Mouse (Mus musculus): ENCODE results near the gene Gmcl1.

Gmcl1 gene

DNA sequence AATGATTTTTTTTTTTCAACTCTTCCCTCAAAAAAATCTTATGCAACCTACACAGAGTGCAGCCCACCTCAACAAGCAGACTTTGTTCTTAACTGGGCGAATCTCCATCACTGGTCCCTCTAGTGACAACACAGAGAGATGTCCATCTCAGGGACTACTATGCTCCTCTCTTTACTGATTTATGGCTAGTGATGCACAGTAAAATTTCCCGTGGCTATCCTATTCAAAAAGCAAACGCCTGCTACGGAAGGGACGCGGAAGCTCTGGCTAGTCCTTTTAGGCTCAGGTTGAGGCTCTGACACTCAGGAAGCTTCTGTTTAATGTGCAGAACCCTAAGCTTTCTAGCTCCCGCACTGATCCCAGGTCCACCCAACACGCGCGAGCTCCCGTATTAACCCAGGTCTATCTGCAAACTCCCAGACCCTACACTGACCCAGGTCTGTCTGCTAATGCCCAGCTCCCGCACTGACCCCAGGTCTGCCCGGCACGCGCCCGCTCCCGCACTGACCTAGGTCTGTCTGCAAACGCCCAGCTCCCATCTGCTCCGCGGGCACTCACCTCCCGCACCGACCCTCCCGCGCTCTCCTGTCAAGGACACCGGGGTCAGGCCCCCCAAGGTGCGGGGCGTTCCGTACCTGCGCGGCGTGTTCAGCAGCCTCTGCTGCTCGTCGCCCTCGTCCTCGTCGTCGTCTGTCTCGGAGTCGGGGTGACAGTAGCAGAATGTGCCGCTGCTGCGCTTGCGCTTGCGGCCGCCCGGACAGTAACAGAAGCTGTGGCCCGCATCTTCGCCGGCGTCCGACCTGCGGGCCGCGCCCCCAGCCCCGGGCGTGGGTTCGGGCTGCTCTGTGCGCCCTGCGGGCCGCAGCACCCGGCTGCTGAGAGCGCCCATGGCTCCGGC, 658 bp downstream of the Gmcl1 start:
- DNase-seq: peak; percentile 4 to 48

DNA sequence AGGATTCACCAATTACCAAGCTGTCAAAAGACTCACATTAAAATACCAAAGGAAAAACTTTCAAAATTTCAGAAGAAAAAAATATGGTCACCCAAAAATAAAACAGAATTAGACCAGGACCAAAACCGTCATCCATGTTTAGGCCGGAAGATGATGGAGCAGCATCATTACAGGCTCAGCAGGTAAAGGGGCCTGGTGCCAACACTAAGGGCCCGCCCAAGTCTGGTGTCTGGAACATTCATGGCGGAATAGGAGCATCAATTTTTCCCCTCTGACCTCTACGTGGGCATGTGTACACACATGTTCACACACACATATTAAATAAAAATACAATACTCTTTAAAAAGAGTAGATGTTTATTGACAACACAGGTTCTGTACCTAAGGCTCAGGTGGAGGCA, 4.5 kb downstream of the Gmcl1 start:
- no peak for DNase-seq

DNA sequence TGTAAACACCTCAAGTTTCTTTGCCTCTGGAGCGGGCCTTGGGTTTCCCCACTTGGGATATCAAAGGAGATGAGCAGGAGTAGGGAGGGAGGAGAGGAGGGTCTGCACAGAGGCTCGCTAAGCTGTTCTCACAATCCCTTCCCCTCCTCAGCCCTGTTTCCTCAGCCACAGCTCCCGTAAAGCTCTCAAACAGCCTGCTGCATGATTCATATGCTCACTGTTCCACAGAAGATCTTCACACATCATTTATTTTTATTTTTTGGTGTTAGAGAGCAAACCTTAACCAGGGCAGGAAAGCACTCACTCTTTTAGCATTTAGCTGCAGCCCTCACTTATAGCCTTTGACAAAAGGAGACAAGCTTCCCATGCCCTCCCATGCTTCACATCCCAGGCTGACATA, 11.2 kb downstream of the Gmcl1 start:
- no peak for DNase-seq

DNA sequence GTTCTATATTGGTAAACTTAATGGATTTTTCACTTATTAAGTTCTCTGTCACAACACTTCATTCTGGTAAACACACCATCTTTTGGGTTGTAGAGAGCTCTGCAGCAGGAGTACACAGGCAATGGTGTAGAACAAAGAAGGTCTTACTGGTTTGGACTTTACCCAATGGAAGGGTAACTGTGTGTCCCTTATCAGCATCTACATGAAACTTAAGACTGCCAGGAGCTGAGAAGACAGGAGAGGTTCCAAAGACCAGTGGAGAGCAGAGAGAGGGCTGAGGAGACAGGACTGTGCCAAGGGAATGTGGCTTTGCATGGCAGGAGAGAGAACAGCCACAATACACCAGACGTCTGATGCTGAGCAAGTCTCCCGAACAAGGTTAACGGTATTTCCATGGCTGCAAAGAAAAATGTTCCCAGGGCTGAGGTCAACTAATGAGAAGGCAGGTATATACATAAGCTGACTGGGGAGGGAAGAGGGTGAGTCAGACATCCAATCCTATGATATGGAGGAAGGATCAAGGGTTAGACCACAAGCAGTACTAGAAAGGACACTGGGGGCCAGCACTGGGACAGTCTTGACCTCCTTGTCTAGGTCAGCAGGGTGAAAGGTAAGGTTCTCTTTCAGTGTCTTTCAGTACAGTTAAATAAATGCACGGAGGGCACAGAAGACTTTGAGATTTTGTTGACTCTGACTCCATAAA, 25.0 kb downstream of the Gmcl1 start:
- no peak for DNase-seq

DNA sequence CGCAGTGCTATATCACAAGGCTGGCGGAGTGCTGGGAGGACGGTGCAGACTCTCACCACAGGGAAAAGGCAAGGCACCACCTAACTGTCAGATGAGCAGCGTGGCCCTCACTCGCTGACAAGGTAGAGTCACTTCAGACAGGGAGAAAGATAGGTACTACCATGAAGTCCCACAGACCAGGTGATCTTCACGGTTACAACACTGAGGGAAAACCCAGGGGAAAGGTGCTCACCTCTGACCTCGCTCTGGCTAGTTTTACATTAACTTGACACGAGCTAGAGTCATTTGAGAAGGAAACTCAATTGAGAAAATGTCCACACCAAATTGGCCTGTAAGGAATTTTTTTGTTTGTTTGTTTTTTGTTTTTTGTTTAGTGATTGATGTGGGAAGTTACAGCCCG, 30.6 kb downstream of the Gmcl1 start:
- no peak for DNase-seq

DNA sequence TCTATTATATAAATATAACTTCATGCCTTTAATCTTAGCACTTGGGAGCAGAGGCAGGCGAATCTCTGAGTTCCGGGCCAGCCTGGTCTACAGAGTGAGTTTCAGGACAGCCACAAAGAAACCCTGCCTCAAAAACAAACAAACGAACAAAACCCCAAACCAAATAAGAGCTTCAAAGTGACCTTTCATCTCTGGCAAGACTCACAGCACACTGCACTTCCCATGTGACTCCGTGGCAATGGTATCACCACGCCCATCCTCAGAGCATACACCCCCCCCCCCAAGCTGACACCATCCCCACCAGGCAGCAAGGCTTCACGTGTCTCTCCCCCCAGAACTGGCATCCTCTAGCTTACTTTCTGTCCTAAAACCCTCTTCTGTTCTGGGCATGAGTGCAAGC, 35.3 kb downstream of the Gmcl1 start:
- DNase-seq: no peak

DNA sequence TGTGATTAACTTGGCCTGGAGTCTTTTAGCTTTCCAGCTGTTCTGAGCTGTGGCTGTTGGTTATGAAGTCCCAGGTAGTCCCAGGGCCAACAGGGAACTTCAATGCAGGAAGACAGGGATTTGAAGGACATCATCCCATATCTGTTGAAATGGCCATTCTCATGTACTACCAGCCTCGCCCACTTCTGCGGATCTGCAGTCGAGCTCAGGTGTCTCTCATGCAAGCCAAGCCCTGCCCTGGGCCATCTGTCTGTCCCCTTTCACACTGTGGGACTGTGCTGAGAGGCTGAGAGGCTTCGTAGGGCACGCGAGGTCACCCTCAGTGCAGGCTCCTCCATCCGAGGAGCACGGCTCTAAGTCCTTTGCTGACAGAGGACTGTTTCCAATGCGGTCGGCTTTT, 37.0 kb downstream of the Gmcl1 start:
- DNase-seq: no peak

DNA sequence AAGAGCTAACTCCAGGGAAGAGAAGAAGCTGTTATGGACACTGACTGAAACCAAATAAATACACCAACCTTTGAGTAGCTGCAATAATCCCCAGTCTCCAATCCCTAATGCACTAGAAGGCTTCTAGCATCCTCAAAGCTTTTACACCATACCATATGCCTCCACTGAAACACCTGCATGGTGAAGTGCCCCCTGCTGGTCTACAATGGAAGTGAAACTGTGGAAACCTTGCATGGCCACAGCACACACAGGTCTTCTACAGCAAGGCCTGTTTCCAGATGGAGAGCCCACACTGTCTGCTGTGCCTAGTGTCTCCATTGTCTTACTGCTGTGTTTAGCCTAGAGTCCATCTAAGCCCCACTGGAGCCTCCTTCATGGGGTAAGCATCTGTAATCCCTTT, 38.7 kb downstream of the Gmcl1 start:
- DNase-seq: peak; percentile 46 to 82

DNA sequence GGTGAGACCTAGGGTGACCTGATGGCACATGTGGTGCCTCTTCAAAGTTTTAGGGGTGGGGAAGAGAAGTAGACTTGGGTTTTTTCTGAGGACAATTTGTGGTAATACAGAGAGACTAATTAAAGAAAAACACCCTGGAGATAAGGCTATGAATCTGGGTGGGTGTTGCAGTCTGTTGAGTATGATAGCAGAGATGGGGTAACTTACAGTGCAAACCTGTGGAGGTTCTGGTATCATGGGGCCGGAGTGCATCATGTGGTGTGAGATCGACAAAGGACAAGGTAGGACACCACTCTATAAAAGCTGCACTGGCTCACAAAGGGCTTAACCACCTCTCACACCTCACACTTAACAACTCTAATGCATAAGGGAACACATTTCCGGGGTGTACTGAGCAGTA, 43.5 kb downstream of the Gmcl1 start:
- DNase-seq: no peak

DNA sequence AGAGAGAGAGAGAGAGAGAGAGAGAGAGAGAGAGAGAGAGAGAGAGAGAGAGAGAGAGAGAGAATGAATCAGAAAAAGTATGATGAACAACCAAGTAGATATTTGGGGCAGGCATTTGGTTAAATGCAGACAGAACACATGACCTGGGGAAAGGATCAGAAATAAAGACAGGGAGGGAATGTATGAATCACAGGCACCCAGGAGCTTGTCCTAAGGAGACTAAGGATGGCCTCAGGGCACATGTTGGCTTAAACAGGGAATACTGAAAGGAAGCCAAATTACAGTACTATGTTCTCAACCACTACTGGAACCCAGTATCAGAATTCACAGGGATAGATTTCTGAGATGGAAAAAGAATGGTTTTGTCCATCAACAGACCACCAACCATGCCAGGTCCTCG, 46.2 kb downstream of the Gmcl1 start:
- DNase-seq: no peak

DNA sequence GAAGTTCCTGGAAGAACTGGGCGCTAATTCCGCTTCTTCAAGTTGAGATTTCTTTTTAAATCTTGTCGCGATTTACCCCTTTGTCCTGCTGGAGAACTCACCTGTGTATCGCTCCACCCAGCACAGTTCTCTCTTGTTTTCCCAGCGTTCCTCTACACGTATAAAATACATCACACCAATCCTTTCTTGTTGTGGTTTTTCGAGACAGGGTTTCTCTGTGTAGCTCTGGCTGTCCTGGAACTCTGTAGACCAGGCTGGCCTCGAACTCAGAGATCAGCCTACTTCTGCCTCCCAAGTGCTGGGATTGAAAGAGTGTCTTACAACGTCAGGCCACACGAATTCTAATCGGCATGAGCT, 48.5 kb downstream of the Gmcl1 start:
- no peak for DNase-seq

DNA sequence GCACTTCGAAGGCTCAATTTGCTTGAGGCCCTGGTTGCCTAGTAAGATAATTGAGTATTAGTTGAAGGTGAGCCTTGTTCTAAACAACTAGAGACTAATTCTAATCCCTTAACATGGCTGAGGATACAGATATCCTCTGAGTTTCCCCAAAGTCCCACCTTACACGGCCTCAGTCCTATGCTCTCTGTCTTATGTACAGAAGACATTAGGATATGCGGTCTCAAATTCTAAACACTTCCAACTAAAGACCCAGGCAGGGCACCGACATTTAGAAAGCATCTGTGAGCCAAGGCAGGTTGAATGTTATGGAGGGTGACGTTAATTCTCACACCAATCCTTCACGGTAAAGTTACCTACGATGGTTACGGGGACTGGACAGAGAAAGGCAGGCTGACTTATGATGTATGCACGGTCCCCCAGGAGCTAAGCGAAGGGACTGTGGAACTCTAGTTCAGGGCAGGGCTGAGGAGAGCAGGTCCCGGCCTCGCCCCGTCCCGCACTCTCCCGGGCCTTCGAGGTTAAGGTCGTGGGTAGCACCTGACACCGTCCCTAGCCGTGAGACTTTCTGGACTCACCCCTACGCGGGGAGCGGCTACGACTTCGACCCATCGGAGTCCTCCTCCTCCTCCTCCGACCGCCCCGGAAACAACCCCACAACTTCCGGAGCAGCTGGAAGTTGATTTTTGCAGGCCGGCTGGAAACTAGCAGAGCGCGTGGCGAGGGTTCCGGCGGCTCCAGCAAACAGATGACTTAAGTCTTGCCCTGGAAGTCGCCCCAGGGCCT, 49.1 kb downstream of the Gmcl1 start, which contains the start of gene Snrnp27:
Gene Snrnp27, minus strand, starts transcription at position 651 of the 783 bp plus-strand sequence.
- DNase-seq: peak; percentile 92 to 94

DNA sequence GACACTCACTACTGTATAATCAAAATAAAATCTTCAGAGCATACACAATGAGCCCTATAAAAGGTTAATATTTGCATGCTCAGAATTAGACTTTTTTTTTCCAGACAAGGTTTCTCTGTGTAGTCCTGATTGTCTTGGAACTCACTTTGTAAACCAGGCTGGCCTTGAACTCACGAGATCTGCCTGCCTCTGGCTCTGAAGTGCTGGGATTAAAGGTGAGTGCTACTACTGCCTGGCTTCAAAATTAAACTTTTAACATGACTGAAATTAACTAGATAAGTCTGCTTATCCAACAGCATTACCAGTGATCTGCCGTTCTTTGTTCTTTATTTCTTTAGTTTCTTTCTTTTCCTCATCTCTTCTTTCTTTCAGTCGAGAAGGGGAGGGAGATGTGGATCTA, 51.9 kb downstream of the Gmcl1 start:
- DNase-seq: no peak

DNA sequence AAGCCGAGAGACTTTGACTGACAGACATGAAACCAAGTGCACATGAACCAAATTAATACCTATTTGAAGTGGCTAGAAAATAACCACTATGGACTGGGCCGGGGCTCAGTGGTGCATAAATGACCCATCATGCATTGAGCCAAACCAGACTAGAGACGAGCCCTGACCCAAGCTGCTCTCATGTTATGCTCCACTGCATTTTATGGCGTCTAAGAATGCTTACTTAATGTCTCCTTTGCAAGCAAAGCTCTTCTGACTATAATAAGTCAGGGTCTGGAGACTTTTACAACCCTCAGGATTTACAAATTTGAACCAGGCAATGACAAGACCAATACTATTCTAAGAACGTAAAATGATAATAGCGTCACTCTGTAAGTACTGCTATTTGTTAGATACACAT, 54.8 kb downstream of the Gmcl1 start:
- DNase-seq: peak; percentile 63 to 82

DNA sequence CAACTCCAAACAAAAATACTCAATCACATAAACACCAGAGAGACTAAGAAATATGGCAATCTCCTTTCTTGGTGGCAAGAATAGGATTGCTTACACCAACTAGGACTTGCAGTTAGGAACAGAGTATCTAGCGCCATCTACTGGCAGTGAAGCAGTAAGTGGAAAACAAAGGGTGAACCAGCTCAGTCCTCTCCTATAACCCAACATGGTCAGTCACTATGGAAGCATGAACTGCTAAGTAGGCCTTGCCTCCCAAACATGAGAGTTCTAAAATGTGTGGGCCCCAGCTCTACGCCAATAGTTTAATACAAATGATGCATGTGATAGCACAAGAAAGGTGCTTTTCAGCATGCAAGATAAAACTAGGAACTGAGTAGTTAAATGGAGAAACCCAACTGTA, 62.3 kb downstream of the Gmcl1 start:
- peak; percentile 61 to 87 for DNase-seq

DNA sequence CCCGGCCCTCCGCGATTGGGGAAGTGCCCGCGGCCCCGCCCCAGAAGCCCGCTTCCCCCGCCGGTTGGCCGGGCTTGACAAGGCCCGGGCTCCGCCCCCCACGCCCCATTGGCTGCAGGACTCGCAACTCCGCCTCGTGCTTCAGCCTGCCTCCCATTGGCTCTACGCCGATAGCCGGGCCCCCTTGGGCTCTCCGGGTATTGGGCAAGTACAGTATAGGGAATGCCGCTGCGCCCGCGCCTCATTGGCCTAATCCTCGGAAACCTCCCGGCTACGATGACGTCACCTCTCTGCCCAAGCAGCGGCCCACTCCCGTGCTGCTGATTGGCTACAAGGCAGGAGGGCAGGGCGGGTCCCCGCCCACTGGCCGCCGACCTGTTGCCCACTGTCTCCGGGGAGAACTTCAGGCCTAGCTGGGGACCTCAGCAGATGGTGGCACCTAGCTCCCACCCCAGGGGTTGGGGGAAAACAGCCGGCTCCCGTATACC, 63.9 kb downstream of the Gmcl1 start:
- DNase-seq: peak; percentile 100

DNA sequence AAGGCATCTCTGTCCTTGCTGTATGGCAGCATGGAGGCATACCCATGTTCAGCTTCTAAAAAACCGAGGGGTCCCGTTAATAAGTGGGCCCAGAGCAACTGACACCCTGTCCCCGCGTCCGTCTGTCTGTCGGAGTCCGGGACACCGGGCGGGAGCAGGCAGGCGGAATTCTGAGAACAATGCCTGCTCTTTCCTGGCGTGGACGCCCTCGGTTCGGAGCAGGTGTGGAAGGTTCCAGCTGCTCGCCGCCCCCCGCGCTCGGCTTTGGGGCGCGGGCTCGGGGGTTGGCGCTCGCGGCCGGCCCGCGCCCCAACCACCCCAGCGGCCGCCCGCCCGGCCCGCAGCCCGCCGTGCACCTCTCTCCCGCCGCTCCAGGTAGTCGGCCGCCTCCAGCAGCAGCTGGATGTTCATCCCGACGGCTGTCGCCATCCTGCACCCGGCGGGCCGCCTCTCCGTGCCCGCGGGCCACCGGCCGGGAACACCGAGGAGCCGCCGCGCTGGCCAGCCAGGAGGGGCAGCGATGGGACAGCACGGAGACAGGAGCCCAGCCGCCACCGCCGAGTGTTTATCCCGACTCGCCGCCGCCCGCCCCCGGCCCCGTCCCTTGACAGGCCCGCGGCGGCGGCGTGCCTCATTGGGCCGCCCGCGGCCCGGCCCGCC, 64.5 kb downstream of the Gmcl1 start, which contains the start of gene Mxd1:
Gene Mxd1, minus strand, starts transcription at position 582 of the 660 bp plus-strand sequence.
- DNase-seq: no peak

DNA sequence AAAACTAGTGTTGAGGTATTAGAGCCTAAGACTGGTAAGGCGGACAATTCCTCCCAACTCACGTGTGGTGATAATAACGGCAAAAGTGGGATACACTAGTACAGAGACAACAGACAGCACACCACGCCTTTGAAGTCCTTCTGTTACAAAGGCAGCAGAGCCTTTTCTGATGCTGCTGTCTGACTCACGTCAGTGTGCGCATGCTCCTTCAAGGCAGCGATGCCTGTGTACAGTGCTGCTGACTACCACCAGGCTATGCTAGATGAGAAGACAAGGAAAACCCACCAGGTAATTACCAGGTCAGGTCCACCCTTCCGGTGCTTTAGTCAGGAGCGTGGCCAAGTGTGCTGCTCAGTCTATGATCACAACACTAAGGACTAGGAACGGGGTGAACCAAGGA, 66.1 kb downstream of the Gmcl1 start:
- DNase-seq: no peak

DNA sequence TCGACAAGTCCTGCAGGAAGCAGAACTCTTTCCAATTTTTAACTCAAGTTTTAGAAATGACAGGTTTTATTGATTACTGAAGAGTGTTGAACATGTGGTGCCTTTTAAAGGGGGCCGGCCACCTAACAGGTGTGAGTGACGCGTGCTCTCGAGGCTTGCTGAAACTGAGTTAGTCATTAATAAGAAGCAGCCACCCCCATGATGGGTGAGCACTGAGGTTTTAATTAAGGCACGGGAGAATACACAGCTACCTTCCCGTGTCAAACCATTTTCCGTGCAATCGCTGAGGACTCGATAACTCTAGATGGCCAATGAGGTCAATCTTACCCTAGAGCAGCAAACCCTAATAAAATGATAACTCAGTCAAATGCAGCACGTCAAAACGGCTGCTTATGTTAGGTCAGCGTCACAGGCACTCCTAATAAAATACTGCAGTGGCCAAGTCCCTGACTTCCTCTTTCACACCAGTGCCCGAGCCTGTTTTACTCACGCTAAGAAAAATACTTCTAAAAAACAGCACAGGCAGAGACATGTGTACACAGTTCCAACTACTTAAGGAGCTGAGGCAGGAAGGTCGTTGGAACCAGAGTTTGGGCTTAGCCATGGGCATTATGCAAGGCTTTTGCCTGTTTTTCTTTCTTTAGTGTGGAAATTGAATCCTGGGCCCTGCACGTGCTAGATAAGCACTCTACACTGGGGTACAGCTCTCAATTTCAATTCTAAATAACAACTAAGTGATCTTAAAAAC, 67.4 kb downstream of the Gmcl1 start:
- DNase-seq: peak; percentile 45 to 53

DNA sequence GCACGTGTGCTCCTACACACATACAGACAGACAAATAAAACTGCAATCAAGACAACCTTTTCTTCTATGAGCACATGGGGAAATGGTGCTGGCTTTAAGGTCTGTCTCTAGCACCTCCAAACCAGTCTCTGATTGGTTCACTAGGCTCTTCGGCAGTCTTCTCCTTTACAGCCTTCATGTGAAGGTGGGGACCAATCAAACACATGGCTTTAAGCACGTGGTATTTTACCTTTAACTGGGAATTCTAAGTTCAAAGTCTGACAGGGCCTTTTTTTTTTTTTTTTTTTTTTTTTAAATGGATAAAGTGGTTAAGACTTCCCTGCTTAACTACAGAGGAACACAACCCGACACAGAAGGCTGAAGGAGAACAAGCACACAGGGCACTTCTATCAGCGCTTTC, 68.1 kb downstream of the Gmcl1 start:
- DNase-seq: peak in 1 of 2 experiments; percentile 51

DNA sequence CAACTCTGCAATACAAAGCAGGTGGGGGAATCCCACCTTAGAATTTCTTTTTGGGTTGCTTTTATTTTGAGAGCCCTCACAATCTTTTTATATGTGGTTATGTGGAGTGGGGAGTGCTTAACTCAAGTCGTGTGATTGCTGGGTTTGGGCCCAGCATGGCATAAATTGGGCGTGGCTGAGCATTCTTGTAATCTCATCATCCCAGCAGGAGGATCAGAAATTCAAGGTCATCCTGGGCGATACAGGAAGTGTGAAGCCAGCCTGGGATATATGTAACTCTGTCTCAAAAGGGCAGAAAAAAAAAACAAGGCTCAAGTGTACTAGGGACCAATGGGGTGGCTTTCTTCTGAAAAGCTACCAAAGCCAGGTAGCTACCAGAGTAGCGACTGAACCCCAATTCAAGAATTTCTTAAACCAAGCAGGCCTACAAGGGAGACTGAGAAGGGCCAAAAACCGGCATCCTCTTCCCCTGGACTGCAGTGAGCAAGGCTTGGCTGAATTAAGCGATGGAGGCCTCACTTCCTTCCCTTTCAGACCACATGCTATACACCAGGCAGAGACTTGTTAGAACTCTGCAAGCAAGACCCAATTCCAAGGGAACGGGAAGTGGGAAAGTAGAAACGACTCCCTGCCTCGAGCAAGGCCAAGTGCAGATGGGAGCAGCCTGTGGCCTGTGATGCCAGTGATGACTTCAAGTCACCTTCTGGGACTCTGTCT, 72.9 kb downstream of the Gmcl1 start:
- no peak for DNase-seq
